Mouse (Mus musculus) intestine, postnatal 0 days (tissue): ENCODE data around the gene Allc. TPM values are rescaled to one million over a fixed set of nuclear protein-coding genes. Genes with fewer than 3 reads are reported as not detected.
A peak's percentile ranks its signal among the peaks of the same experiment; 100 is the strongest.

Experiments used
- ATAC-seq: fragments of 200-750 bp; cut with Nextera tagmentation; 2 replicates; pipeline ENCODE4 v1.8.0; 2017; ENCODE audit warnings: mild to moderate bottlenecking, moderate TSS enrichment, moderate library complexity
- H3K27ac ChIP-seq: fragments of 300-500 bp; sonication (generic); 2 replicates; pipeline ENCODE4 v1.5.1; 2014; ENCODE audit warnings: mild to moderate bottlenecking, low read depth, low read length, moderate library complexity
- H3K27me3 ChIP-seq: fragments of 300-500 bp; sonication (generic); replicated peaks from 2 replicates; pipeline ENCODE4 v1.6.1; 2014; ENCODE audit warnings: low read length, mixed read lengths; ENCODE audit not compliant: control insufficient read depth, insufficient read depth
- H3K36me3 ChIP-seq: fragments of 300-500 bp; sonication (generic); 2 replicates; pipeline ENCODE4 v1.6.1; 2014; ENCODE audit warnings: mild to moderate bottlenecking, moderate library complexity; ENCODE audit not compliant: control insufficient read depth, insufficient read depth
- H3K4me1 ChIP-seq: fragments of 300-500 bp; sonication (generic); replicated peaks from 2 replicates; pipeline ENCODE4 v1.6.1; 2014; ENCODE audit warnings: antibody characterized with exemption, low read length, mixed read lengths; ENCODE audit not compliant: control insufficient read depth, insufficient read depth
- H3K4me2 ChIP-seq: fragments of 300-500 bp; sonication (generic); replicated peaks from 2 replicates; pipeline ENCODE4 v1.6.1; 2014; ENCODE audit warnings: low read depth, mild to moderate bottlenecking, moderate library complexity
- H3K4me3 ChIP-seq: fragments of 300-500 bp; sonication (generic); 2 replicates; pipeline ENCODE4 v1.5.1; 2014; ENCODE audit warnings: low read depth, low read length
- H3K9ac ChIP-seq: fragments of 300-500 bp; sonication (generic); 2 replicates; pipeline ENCODE4 v1.6.1; 2014; ENCODE audit warnings: mild to moderate bottlenecking, low read depth, low read length
- H3K9me3 ChIP-seq: fragments of 300-500 bp; sonication (generic); 2 replicates; pipeline ENCODE4 v1.6.1; 2016; ENCODE audit warnings: mixed run types; ENCODE audit not compliant: control insufficient read depth
- CTCF ChIP-seq: sonication (generic); IDR thresholded peaks from 2 replicates; pipeline ENCODE4 v1.5.1; 2016; ENCODE audit warnings: low read depth, mild to moderate bottlenecking, control low read depth, antibody characterized with exemption, moderate library complexity
- WGBS: fragments of 180-500 bp; shearing (Covaris S2); extraction: QIAGEN DNeasy Blood & Tissue Kit; methylation state at CpG from one replicate; pipeline ENCODE4 v1.1.7; 2014; 5-methylcytosine and 5-hydroxymethylcytosine counted together
- polyA plus RNA-seq: library from polyadenylated mRNA; unstranded; fragments of >200 nt; fragmentation: Nextera tagmentation; extraction: Ambion mirVana; gene quantifications from 2 replicates; pipeline ENCODE4 v1.2.1, GENCODE M21; 2015

Allc gene
- polyA plus RNA-seq, 1 experiment from 2014 or later: not detected

DNA sequence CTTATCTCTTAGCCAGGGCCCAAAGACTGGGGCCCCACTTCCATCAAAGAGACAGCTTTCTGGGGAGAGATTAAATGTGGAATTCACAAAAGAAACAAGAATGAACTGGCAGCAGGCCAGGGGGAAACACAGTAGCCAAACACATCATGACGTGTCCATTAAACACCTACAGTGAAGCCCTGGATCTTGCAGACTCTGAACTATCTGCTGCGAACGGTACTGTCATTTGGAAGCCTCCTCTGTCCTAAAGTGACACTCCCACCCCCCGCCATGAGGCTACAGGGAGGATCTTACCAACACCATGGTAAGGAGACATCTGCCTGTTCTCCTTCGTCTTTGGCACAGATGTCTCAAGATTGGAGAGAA lies 39.8 kb upstream of the Allc start:
- no peak for TF ChIP-seq CTCF
- whole genome bisulfite sequencing: 32% methylated on average over 5 of the region's 5 CpGs
- no peak overlapping the region for H3K9ac ChIP-seq
- H3K27me3 ChIP-seq: no peaks in the 10 kb centered on the region
- H3K4me1 ChIP-seq: no peaks in the 10 kb centered on the region
- no peaks in the 10 kb centered on the region for H3K9me3 ChIP-seq
- no peaks in the 10 kb centered on the region for H3K36me3 ChIP-seq
- H3K4me2 ChIP-seq: no peak overlapping the region
- no peak overlapping the region for H3K27ac ChIP-seq
- no peak overlapping the region for H3K4me3 ChIP-seq
- ATAC-seq: no peak

DNA sequence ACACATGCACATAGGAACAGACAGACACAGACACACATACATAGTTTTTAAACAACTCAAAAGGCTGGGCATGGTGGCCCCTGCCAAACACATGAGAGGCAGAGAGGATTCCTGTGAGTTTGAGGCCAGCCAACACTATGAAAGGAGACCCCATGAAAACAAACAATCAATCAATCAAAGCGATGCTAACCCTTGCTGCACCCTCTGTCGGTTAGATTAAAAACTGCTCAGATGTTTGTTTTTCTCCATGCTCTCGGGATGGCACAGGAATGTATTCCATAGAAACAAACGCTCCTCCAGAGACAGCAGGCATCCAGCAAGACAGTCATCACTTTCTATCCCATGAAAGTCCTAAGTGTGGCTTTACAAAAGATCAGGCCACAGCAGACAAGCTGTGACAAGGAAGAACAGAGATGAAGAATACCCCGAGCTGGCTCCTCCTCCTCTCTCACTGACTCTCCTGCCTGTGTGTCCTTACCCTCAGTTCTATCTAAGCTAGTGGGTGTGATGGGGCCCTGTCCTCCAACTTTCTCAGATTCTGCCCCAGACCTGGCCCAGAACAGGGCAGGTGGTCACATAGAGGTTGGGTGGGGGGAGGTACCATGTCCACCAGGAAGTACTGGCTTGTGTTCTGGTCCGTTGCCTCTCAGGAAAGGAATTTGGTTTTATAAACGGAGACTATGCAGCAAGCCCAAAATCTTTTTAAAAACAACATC lies 39.3 kb upstream of the Allc start:
- H3K4me3 ChIP-seq: no peak overlapping the region
- peak overlapping the region; percentile 35 for H3K4me2 ChIP-seq
- WGBS: 11% methylated on average over 7 of the region's 7 CpGs
- H3K27ac ChIP-seq: no peak overlapping the region
- no peaks in the 10 kb centered on the region for H3K27me3 ChIP-seq
- no peaks in the 10 kb centered on the region for H3K9me3 ChIP-seq
- ATAC-seq: no peak
- no peaks in the 10 kb centered on the region for H3K36me3 ChIP-seq
- TF ChIP-seq CTCF: peak; percentile 40
- H3K9ac ChIP-seq: no peak overlapping the region
- H3K4me1 ChIP-seq: no peaks in the 10 kb centered on the region

DNA sequence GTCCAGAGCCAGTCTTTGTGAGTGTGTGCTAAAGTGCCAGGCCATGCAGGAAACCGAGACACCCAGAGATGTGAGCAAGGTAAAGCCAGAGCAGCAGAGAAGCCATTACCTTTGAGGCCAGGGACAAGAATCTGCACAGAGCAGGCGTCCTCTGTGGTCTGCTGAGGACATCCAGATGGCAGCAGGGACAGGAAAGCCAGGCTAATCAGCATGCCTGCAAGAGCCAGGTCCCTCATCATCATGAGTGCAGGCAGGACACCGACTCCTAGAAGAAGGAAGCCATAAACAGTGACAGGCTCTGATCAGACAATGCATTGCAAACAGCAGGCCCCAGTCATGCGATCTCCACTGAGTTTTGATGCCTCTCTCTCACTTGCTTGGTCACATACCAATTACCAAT lies 35.0 kb upstream of the Allc start:
- 46% methylated on average over 4 of the region's 4 CpGs for WGBS
- Histone ChIP-seq H3K36me3 (no peaks in the 10 kb centered on the region), H3K4me2 (no peak overlapping the region), H3K27me3 (no peaks in the 10 kb centered on the region), H3K27ac (no peak overlapping the region), H3K9ac (no peak overlapping the region), H3K4me3 (no peak overlapping the region), H3K4me1 (no peaks in the 10 kb centered on the region), H3K9me3 (no peaks in the 10 kb centered on the region)
- ATAC-seq: no peak
- TF ChIP-seq CTCF: no peak

DNA sequence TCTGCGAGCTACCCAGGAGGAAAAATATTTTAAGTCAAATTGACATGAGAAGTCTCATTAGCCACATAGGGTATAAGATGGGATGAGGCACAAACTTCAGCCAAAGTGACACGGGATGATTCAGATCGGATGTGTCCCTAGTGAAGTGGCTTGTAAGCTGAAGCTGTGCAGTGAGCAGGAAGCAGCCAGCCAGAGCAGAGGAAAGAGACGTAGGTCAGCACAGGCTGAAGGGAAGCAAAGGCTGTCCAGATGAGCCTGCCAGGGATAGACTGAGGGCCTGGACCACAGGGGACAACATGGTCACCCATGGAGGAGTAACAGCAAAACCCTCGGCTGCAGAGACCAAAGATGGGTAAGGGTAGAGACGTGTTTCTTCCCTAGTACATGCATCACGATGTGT lies 32.1 kb upstream of the Allc start:
- WGBS: 68% methylated on average over 7 of the region's 7 CpGs
- Histone ChIP-seq H3K27me3 (no peaks in the 10 kb centered on the region), H3K4me1 (no peaks in the 10 kb centered on the region), H3K9ac (no peak overlapping the region), H3K9me3 (no peaks in the 10 kb centered on the region), H3K4me3 (no peak overlapping the region), H3K4me2 (no peak overlapping the region), H3K36me3 (no peaks in the 10 kb centered on the region), H3K27ac (no peak overlapping the region)
- TF ChIP-seq CTCF: no peak
- ATAC-seq: no peak

DNA sequence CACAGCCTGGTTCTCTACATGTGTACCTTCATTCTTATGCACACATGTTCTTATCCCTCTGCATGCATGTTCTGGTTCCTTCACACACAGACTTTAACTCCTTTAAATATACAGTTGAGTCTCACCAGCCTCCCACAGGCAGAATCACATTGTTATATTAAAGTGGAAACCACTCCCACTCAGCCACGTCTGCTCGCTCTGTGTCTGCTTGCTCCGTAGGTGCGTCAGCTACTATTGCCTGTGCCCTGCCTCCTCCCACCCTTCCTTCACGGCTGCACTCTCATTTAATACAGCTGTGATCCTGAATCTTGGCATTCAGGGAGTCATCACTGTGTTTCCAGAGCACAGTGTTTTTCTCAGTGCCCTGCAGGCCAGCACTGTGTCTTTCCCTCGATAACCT lies 30.1 kb upstream of the Allc start:
- WGBS: 44% methylated on average over 6 of the region's 6 CpGs
- no peak for ATAC-seq
- no peak for TF ChIP-seq CTCF
- no peaks in the 10 kb centered on the region for H3K4me1 ChIP-seq
- no peaks in the 10 kb centered on the region for H3K9me3 ChIP-seq
- no peaks in the 10 kb centered on the region for H3K36me3 ChIP-seq
- no peak overlapping the region for H3K4me2 ChIP-seq
- H3K4me3 ChIP-seq: no peak overlapping the region
- no peak overlapping the region for H3K27ac ChIP-seq
- no peak overlapping the region for H3K9ac ChIP-seq
- H3K27me3 ChIP-seq: no peaks in the 10 kb centered on the region

DNA sequence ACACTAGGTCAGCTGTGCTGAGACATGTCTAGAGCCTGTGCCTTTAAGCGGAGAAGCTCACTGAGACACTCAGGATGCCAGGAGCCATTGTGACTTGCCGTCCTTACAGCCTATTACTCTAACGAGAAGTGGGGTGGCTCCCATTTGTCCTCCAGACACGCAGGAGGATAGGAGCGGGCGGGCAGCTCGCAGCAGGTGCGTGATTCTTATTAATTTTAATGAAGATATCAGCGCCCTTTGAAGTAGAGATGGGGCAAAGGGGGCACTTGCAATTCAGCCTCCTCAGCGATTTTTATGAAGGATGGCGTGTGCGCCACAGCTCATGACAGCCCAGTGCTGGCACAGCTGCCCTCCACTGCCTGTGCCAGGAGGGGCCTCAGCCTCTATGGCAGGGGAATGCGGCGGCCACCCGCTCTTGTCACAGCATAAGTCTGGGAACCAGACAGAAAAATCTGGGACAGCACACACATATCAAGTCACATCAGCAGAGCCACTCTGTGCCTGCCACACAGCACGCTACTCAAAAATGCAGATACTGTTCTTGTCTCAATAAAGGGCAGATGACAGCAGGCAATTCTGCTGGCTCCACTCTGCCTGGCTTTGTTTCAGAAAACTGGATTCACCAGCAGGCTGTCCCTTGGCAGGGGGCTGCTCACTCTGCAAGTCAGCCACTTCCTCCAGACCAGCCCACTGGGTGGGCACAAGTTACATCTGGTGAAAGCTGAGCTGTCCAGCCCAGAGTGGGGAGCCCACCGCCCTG lies 25.4 kb upstream of the Allc start:
- Histone ChIP-seq H3K9me3 (no peaks in the 10 kb centered on the region), H3K36me3 (no peaks in the 10 kb centered on the region), H3K4me1 (no peaks in the 10 kb centered on the region), H3K27me3 (no peaks in the 10 kb centered on the region), H3K4me2 (no peak overlapping the region), H3K9ac (no peak overlapping the region), H3K4me3 (no peak overlapping the region), H3K27ac (no peak overlapping the region)
- ATAC-seq: no peak
- WGBS: 67% methylated on average over 17 of the region's 17 CpGs
- no peak for TF ChIP-seq CTCF
